18 mouse cellular contexts compared by ENCODE assay signal in the genomic region with DNA sequence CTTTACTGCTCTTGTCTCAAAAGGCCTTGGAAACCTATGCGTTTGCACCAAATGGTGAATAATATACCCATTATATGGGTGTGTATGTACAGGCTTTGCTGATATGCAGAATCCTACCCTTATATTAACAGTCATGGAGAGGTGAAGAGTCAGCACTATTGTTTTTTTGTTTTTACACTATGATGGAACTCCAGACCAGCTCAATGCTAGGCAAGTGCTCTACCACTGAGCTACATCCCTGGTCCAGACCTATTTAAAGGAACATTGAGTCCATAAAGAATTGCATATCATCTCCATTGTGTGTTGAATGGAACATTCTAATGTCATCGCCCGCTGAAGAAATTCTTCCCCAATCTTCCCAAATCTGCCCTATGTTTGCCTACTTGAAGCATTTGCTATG. TPM values are rescaled to one million over a fixed set of nuclear protein-coding genes. Genes with fewer than 3 reads are reported as not detected.
DNase-seq lines count a peak whose midpoint lies in the region; ATAC-seq and TF ChIP-seq lines count a peak whose summit lies in the region.
"Had no signal": no experiment of that assay in that cellular context is flagged by ENCODE, and none has a peak within 500 bp of the region (broad histone marks: within the 10 kb centered on the region; RNA-seq: fewer than 3 reads in every experiment).

No protein-coding gene starts in this region.

- peak overlapping the region; percentile 92 for H3K4me2 ChIP-seq in forebrain, embryonic 15.5 days (replicated peaks)
- H3K4me2 ChIP-seq in hindbrain, embryonic 16.5 days (ENCODE audit: low read length): peak overlapping the region; percentile 41
- peak overlapping the region; percentile 34; the same call in 1 of the 2 replicates for H3K4me2 ChIP-seq in midbrain, postnatal 0 days (ENCODE audit: low read depth, low read length, poor library complexity, severe bottlenecking)
- H3K4me2 ChIP-seq in liver, embryonic 12.5 days: no peak overlapping the region
- H3K4me2 ChIP-seq: heart, embryonic 11.5 days; limb, embryonic 12.5 days; liver, embryonic 15.5 days had no signal

- TF ChIP-seq CTCF in midbrain, postnatal 0 days (IDR thresholded peaks at IDR 0.05): no peak

- peak overlapping the region; percentile 98 for H3K27ac ChIP-seq in forebrain, embryonic 10.5 days
- peak overlapping the region; percentile 98 for H3K27ac ChIP-seq in forebrain, embryonic 15.5 days (replicated peaks)
- peak overlapping the region; percentile 66 for H3K27ac ChIP-seq in hindbrain, embryonic 16.5 days (ENCODE audit: low read depth, low read length)
- peak overlapping the region; percentile 65; the same call in 1 of the 2 replicates for H3K27ac ChIP-seq in midbrain, postnatal 0 days (ENCODE audit: low read depth, low read length)
- H3K27ac ChIP-seq in heart, embryonic 10.5 days: no peak overlapping the region
- H3K27ac ChIP-seq in liver, embryonic 12.5 days: no peak overlapping the region
- H3K27ac ChIP-seq: gastrocnemius, adult 2 months; limb, embryonic 12.5 days; liver, embryonic 15.5 days; stomach, postnatal 0 days had no signal

- ATAC-seq in forebrain, embryonic 15.5 days (replicated peaks): no peak
- ATAC-seq in hindbrain, embryonic 16.5 days: no peak
- ATAC-seq in midbrain, postnatal 0 days (ENCODE audit: low FRiP score): no peak
- no peak for ATAC-seq in CD4-positive, CD25-positive, alpha-beta regulatory T cell, adult 4 months
- no peak for ATAC-seq in liver, embryonic 12.5 days
- ATAC-seq: intestine, postnatal 0 days had no signal

- H3K27me3 ChIP-seq in forebrain, embryonic 10.5 days (ENCODE audit: poor library complexity, severe bottlenecking): peaks cover 100% of the 10 kb centered on the region
- H3K27me3 ChIP-seq in forebrain, embryonic 15.5 days: no peaks in the 10 kb centered on the region
- no peaks in the 10 kb centered on the region for H3K27me3 ChIP-seq in hindbrain, embryonic 16.5 days (replicated peaks; ENCODE audit: control insufficient read depth, insufficient read depth, low read length)
- peaks cover 19% of the 10 kb centered on the region for H3K27me3 ChIP-seq in midbrain, postnatal 0 days (ENCODE audit: insufficient read depth, low read length)
- H3K27me3 ChIP-seq in heart, embryonic 10.5 days (ENCODE audit: insufficient read depth, poor library complexity, severe bottlenecking): peaks cover 100% of the 10 kb centered on the region
- H3K27me3 ChIP-seq in liver, embryonic 12.5 days (replicated peaks): peaks cover 100% of the 10 kb centered on the region

- 13% methylated on average over 3 of the region's 3 CpGs for WGBS in forebrain, embryonic 10.5 days
- 8% methylated on average over 3 of the region's 3 CpGs for WGBS in forebrain, embryonic 15.5 days
- WGBS in hindbrain, embryonic 16.5 days: 25% methylated on average over 3 of the region's 3 CpGs
- WGBS in midbrain, postnatal 0 days: 40% methylated on average over 3 of the region's 3 CpGs
- WGBS in heart, embryonic 10.5 days: 20% methylated on average over 3 of the region's 3 CpGs
- WGBS in liver, embryonic 12.5 days (ENCODE audit: insufficient replicate concordance): 26% methylated on average over 3 of the region's 3 CpGs

- H3K9me3 ChIP-seq in forebrain, embryonic 10.5 days: no peaks in the 10 kb centered on the region
- no peaks in the 10 kb centered on the region for H3K9me3 ChIP-seq in forebrain, embryonic 15.5 days
- H3K9me3 ChIP-seq in hindbrain, embryonic 16.5 days (ENCODE audit: control insufficient read depth, low read length): no peaks in the 10 kb centered on the region
- H3K9me3 ChIP-seq in midbrain, postnatal 0 days (ENCODE audit: low read length): no peaks in the 10 kb centered on the region
- no peaks in the 10 kb centered on the region for H3K9me3 ChIP-seq in heart, embryonic 10.5 days
- H3K9me3 ChIP-seq in liver, embryonic 12.5 days (replicated peaks): no peaks in the 10 kb centered on the region
- H3K9me3 ChIP-seq: limb, embryonic 12.5 days; liver, embryonic 15.5 days had no signal

- H3K36me3 ChIP-seq in forebrain, embryonic 10.5 days (replicated peaks): peaks cover 88% of the 10 kb centered on the region
- H3K36me3 ChIP-seq in forebrain, embryonic 15.5 days: peaks cover 11% of the 10 kb centered on the region; the same call in 1 of the 2 replicates
- H3K36me3 ChIP-seq in hindbrain, embryonic 16.5 days (ENCODE audit: control insufficient read depth, insufficient read depth, low read length): no peaks in the 10 kb centered on the region
- H3K36me3 ChIP-seq in midbrain, postnatal 0 days (ENCODE audit: insufficient read depth, low read length): 0 out of 2 replicates have a peak, but pooled peaks cover 2% of the 10 kb centered on the region
- no peaks in the 10 kb centered on the region for H3K36me3 ChIP-seq in heart, embryonic 10.5 days
- H3K36me3 ChIP-seq in liver, embryonic 12.5 days: no peaks in the 10 kb centered on the region
- H3K36me3 ChIP-seq: limb, embryonic 12.5 days; liver, embryonic 15.5 days had no signal

- intact Hi-C loops in left cerebral cortex, postnatal 4 days (cut with DNase I): no loop called here

- peaks cover 95% of the 10 kb centered on the region for H3K4me1 ChIP-seq in forebrain, embryonic 10.5 days
- peaks cover 72% of the 10 kb centered on the region for H3K4me1 ChIP-seq in forebrain, embryonic 15.5 days
- H3K4me1 ChIP-seq in hindbrain, embryonic 16.5 days (ENCODE audit: control insufficient read depth, insufficient read depth, low read depth, low read length): peaks cover 50% of the 10 kb centered on the region
- H3K4me1 ChIP-seq in midbrain, postnatal 0 days (ENCODE audit: insufficient read depth, low read length): 0 out of 2 replicates have a peak, but pooled peaks cover 9% of the 10 kb centered on the region
- peaks cover 18% of the 10 kb centered on the region for H3K4me1 ChIP-seq in heart, embryonic 10.5 days
- peaks cover 11% of the 10 kb centered on the region for H3K4me1 ChIP-seq in liver, embryonic 12.5 days

- peak overlapping the region; percentile 86 for H3K4me3 ChIP-seq in forebrain, embryonic 10.5 days
- peak overlapping the region; percentile 85 for H3K4me3 ChIP-seq in forebrain, embryonic 15.5 days
- H3K4me3 ChIP-seq in hindbrain, embryonic 16.5 days (ENCODE audit: low read length): 0 out of 2 replicates have a peak overlapping the region, but pooled peaks have one; percentile 6
- no peak overlapping the region for H3K4me3 ChIP-seq in midbrain, postnatal 0 days (ENCODE audit: low read depth, low read length)
- H3K4me3 ChIP-seq in heart, embryonic 10.5 days: no peak overlapping the region
- H3K4me3 ChIP-seq in liver, embryonic 12.5 days: no peak overlapping the region
- H3K4me3 ChIP-seq: gastrocnemius, adult 2 months; limb, embryonic 12.5 days; liver, embryonic 15.5 days had no signal

- no peak for DNase-seq in forebrain, embryonic 10.5 days (ENCODE audit: extremely low spot score, low spot score)
- no peak for DNase-seq in midbrain, postnatal 0 days (ENCODE audit: low spot score)
- no peak for DNase-seq in heart, embryonic 10.5 days (ENCODE audit: low spot score)
- no peak for DNase-seq in left cerebral cortex, postnatal 4 days
- DNase-seq: adrenal gland, postnatal 14 days; gastrocnemius, adult 2 months; kidney, postnatal 25 days; lung, postnatal 14 days; thymus, postnatal 14 days had no signal

- peak overlapping the region; percentile 100 for H3K9ac ChIP-seq in forebrain, embryonic 15.5 days (replicated peaks)
- peak overlapping the region; percentile 4; the same call in 1 of the 2 replicates for H3K9ac ChIP-seq in hindbrain, embryonic 16.5 days (ENCODE audit: low read depth, low read length)
- no peak overlapping the region for H3K9ac ChIP-seq in midbrain, postnatal 0 days (replicated peaks; ENCODE audit: low read length, poor library complexity, severe bottlenecking)
- no peak overlapping the region for H3K9ac ChIP-seq in liver, embryonic 12.5 days
- H3K9ac ChIP-seq: limb, embryonic 12.5 days; liver, embryonic 15.5 days had no signal

RNA-seq across cellular contexts. Expression of a gene that starts 44.5 kb away (rescaled TPM):
- polyA plus RNA-seq in forebrain, embryonic 10.5 days (2016; fragmentation: Nextera tagmentation; extraction: Ambion mirVana): 42.1 and 46.4 TPM in 2 replicates
- polyA plus RNA-seq in forebrain, embryonic 15.5 days (2015; fragmentation: Nextera tagmentation; extraction: Ambion mirVana): 32.9 and 35.8 TPM in 2 replicates
- polyA plus RNA-seq in hindbrain, embryonic 16.5 days (2015; fragmentation: Nextera tagmentation; extraction: Ambion mirVana): 24.2 and 26.4 TPM in 2 replicates
- total RNA-seq in midbrain, postnatal 0 days (2014; rRNA removed): 46.5 and 49.4 TPM in 2 replicates
- 16.9 and 18.6 TPM in 2 replicates for polyA plus RNA-seq in midbrain, postnatal 0 days (2015; fragmentation: Nextera tagmentation; extraction: Ambion mirVana)
- polyA plus RNA-seq in CD4-positive, CD25-positive, alpha-beta regulatory T cell, adult 4 months (2017; shearing (Covaris generic)): 10 to 100 TPM; 29.3 to 34.8 TPM
- polyA plus RNA-seq in heart, embryonic 10.5 days (2016; fragmentation: Nextera tagmentation; extraction: Ambion mirVana): 33.2 and 43.3 TPM in 2 replicates
- 33.1 and 33.8 TPM in 2 replicates for polyA plus RNA-seq in liver, embryonic 12.5 days (2016; fragmentation: Nextera tagmentation; extraction: Ambion mirVana)
- total RNA-seq in left cerebral cortex, postnatal 4 days (2021): 10 to 100 TPM; 75.8 to 80.6 TPM

Comparison
In these comparisons a context has a peak if more than half of its experiments do, and no peak if none do; other contexts are left out.
1. H3K27ac ChIP-seq: peak in forebrain, embryonic 10.5 days (single experiment), forebrain, embryonic 15.5 days (single experiment), hindbrain, embryonic 16.5 days (single experiment) and midbrain, postnatal 0 days (single experiment); none in heart, embryonic 10.5 days (single experiment) and liver, embryonic 12.5 days (single experiment).
2. H3K4me3 ChIP-seq: peak in forebrain, embryonic 10.5 days (single experiment), forebrain, embryonic 15.5 days (single experiment) and hindbrain, embryonic 16.5 days (single experiment); none in midbrain, postnatal 0 days (single experiment), heart, embryonic 10.5 days (single experiment) and liver, embryonic 12.5 days (single experiment).
3. H3K9ac ChIP-seq: peak in forebrain, embryonic 15.5 days (single experiment) and hindbrain, embryonic 16.5 days (single experiment); none in midbrain, postnatal 0 days (single experiment) and liver, embryonic 12.5 days (single experiment).